Mouse (Mus musculus) megakaryocyte, adult 5-6 weeks (primary cell): ENCODE measurements around the gene Hoxa3. TPM values are rescaled to one million over a fixed set of nuclear protein-coding genes. Genes with fewer than 3 reads are reported as not detected.

Experiments
- ATAC-seq: 2 replicates; pipeline ENCODE4 v1.8.0; 2016; ENCODE audit warnings: mild to moderate bottlenecking, inconsistent platforms; ENCODE audit not compliant: poor library complexity, severe bottlenecking
- total RNA-seq, 2 experiments: library from RNA; stranded (forward) in 1 of 2; stranded (reverse) in 1 of 2; fragments of 153-499, 151-499 nt in 1 of 2; fragments of 221-1000, 200-1000 nt in 1 of 2; gene quantifications; 2 replicates each; pipeline versions ENCODE4 v1.2.3 to v1.2.4; 2015 to 2017

Hoxa3 gene
- total RNA-seq, 2 experiments from 2014 or later, result not detected

DNA sequence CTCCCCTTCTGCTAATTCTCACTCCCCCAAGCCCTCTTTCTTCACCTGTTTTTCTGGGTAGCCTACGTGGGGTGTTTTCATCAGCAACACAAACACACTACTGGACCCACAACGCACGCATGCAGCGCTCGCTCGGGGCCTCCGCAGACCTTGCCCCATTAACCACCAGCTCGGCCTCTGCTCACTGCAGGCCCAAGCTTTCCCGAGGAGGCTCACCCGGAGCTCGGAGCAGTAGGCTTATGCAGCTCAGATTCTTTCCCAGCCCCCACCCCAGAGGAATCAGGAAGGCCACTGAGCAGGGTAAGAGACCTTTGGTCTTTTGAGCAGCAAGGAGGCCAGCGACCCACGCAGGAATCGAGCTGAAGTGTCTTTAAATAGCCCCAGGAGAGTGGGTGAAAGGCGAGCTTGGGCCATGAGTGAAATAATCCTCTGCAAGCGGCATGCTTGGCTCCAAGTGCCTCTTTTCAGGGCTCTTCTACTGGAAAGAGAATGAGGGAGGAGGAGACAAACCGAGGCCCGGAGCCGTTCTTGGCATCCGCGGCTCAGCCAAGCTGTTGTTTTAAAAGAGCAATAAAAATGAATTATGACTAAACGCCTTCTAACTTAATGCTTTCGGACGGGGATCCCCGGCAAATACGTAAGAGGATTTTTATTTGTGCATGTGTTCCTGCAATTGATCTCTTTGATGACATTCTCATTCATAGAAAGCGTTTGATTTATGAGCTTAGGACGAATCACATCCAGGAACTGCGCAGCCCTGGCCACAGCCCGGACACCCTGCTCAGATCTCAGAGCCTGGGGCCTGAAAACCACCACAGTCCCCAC, 52.4 kb downstream of the Hoxa3 start:
- ATAC-seq, result no peak

DNA sequence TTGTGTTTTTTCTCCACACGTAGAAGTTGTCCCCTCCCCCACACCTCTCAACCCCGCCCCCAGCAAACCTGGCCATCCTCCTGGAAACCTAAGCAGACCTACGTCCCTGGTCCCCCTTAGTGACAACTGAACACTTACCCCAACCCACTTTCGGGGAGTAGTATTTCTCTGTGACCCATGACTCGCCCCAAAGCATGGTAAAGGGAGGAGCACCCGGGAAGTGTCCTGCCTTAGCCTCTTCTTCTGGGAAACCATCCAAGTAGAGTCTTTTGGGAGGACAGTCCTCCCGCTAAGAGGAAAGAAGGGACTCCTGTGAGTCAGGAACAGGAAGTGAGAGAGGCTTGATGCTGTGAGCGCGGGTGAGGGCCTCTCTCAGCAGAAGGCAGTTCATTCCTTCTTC, 53.2 kb downstream of the Hoxa3 start:
- ATAC-seq, result peak; percentile 48

DNA sequence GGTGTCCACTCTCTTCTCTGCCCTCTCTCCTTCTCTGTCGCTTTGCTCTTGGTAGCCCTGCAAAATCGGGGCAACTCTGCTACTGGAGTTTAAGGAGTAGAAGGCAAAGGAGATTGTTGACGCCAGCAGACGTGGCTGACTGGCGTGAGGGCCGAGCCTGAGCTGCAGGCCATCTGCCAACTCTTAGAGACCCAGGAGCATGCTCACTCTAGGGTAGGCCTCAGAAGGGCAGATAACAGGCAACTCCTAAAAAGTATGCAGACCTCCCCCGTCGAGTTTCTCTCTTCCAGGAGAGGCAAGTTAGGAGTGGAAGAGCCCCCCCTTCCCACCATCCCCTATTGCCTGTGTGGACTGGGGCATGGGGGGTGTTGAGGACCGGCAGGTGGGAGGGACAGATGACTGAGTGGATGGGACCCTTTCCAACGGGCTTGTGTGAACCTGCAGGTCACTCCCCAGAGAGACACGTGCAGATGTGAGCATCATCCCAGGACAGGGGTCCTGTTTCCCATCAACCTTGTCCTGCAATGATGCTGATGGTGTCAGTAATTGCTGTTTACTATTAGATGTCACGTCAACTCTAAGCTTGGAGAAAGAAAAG, 53.9 kb downstream of the Hoxa3 start:
- no peak for ATAC-seq

DNA sequence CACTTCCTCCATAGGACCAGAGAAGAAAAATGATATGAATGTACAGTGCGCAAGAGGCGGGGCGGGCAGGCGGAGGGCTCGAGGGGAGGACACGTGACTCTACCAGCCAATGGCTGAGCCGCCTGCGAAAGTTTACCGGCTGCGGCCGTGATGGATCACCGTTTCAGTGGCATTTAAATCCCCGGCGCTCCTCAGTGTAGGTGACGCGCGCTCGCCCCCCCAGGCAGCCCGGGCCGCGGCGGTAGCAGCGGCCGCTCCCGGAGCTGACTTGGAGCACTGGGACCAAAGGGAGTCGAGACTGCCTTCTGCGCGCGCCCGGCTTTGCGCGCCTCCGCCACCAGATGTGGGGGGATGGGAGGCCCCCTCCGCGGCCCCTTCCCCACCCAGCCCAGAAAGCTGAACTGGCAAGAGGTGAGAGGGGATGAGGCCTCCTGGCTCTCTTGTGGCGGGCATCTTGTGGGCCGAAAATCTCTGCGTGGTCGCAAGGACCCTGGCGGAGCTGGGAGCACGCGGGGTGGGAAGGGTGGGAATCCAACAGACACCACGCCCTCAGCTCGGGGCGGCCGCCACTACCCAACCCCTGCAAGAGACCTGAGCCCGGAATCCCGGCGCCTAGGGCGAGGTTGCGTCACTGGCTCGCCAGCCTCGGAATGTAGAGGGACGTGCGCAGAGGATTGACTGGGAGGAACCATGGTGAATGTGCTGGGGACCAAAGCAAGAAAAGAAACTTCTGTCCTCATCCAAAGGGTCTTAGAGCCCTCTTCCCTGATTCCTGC, 54.7 kb downstream of the Hoxa3 start, which contains the start of gene Hoxa1:
Gene Hoxa1, minus strand, starts transcription at position 42 of the 776 bp plus-strand sequence.
- ATAC-seq, result peak; percentile 93

DNA sequence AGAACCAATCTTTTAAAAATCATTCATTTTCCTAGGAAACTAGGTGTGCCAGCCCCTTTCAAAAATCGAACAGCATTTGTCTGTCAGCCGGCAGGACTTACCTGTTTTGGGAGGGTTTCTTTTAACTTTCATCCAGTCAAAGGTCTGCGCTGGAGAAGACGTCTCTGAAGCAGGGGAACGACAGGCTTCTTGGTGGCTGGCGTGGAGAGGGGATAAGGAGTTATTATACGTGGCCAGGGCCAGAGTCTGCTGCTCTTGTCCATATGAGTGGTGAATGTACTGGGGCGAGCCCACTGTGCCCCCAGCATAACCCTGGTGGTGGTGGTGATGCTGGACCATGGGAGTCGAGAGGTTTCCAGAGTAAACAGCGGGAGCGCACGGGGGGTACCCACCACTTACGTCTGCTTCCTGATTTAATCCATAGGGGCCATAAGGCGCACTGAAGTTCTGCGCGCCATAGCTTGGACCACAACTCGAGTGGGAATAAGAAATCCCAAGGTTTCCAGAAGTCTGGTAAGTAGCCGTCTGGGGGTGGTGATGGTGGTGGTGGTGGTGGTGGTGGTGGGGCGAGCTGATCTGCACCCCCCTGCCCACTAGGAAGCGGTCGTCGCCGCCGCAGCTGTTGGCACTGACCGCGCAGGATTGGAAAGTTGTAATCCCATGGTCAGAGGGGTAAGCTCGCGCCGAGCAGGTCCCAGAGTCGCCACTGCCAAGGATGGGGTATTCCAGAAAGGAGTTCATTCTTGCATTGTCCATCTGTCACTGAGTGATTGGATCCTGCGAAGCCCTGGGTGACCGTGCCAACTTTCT, 55.5 kb downstream of the Hoxa3 start:
- 0 out of 2 replicates have a peak, but pooled peaks have one; percentile 5 for ATAC-seq

DNA sequence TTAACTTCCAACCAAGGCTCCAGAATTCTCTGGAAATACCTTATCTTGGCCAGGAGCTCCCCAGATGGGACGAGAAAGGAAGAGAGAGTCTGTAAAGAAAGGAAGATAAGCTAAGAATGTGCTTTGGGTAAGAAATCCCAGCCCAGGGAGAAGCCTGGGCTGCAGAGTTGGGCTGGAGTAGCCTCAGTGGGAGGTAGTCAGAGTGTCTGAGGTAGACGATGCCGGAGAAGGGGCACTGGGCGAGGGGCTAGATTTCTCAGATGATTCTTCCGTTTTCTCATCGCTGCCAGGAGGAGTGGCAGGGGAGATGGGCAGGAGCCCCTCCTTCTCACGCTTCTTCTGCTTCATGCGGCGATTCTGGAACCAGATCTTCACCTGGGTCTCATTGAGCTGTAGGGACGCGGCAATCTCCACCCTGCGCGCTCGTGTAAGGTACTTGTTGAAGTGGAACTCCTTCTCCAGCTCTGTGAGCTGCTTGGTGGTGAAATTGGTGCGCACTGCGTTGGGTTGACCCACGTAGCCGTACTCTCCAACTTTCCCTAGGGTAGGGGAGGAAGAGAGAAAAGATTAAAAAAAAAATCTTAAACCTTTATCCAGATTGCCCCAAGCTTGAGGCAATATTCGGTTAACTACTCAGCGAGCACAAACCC, 56.5 kb downstream of the Hoxa3 start:
- no peak for ATAC-seq

DNA sequence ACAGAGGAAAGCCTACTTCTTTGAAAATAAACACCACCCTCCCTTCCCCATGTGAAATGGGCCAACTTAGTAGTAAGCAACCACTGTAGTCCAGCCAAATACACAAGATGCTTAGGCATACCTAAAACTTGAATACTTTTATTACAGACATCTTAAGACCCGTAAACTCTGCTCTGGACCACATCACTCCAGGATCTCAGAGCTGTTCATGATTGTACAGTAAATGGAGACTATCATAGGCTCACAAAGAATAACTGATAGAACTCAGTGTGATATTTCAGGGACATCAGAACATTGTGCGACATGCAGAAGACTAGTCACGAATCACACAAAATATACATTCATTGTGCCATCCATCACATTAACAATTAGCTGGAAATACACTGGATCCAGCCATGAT, 57.7 kb downstream of the Hoxa3 start:
- no peak for ATAC-seq

DNA sequence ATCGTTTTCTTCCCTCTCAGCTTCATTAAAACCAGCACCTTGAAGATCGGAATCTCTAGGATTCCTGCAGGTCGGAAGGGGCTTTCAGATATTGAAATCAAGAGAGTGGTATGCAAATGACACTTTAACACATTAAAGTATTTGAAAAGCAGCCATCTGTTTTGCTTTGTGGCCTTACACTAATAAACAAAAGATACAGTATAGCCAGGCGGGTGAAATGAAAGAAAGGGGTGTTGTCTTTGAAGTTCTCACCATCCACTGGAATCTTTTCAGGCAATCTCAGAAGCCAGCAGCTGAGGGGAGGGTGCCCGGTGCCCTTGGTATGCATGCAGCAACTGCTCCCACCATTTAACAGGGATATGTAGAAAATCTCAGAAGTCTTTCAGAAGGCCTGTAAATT, 59.1 kb downstream of the Hoxa3 start:
- ATAC-seq, result no peak

DNA sequence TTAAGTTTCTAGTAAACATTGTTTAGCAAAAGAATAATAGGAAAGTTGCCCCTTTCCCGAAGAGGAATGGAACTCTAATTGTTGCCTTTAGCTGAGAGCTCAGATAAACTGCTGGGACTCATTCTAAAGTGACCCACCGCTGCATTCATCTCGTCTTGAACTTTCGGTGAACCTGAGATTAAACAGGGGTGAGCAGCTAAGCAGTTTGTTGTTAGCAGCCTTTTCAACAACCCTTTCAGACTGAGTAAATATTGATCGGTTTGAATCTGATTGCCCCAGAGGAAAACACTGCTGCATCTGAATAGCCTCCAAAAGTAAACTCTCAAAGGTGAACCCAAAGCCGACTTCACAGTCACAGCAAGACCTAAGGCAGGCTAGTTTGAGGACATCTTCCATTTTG, 59.9 kb downstream of the Hoxa3 start:
- ATAC-seq, result no peak

DNA sequence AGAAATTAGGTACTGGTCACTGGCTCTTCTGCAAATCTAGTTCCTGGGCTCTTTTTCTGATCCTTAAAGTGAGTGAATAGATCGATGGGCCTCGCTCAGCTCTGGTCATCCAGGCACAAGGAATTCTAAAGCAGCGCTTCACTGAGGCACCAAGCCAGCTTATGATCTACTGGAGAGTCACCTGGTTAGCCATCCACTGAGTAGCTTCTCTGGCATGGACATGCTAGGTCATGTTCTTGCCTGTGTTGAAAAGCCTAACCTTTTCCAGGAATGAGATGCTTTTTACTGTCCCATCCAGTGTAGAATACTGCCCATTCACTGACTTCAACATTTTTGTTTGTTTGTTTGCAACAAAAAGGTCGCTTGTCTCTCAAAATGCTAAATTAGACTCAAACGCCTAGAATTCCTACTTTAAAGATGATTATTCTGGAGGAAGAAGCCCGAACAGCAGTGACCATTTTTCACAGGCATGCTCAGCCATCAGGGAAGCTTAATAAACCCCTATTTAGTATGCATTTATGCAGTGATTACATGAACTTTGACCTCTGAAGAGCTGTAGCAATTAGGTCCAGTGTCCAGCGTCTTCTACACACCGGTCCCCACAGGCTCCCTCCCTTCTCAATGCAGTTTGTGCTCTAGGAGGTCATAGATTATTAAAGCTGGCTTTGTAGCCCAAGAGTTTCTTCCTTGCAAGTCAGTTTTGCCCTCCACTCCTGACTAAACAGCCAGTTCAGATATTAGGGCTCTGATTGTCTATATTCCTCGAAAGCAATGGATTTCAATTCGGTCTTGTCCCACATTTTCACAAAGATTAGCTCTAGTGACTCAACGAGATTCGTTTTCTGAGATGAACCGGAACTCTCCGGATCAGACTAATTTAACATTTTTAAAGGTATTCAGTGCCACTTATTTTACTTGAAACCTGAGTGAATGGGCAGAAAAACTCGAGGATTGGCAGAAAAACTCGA, 60.6 kb downstream of the Hoxa3 start:
- ATAC-seq, result no peak

DNA sequence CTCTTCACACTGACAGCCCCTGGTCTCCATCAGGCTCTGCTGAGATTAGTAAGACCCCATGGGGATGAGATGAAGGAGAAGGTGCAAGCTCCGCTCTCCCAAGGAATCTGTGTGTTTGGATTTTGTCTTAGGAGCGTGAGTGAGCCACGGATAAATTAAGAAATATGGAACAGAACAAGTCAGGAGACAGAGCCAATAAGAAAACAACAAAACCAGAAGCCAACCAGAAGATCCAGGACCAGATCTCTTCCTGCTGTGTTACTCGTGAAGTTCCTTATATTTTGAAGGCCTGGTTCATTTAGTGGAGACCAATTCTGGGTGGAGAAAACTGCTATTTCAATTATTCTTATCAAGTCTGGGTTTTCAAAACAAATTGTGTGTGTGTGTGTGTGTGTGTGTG, 61.6 kb downstream of the Hoxa3 start:
- ATAC-seq, result no peak

DNA sequence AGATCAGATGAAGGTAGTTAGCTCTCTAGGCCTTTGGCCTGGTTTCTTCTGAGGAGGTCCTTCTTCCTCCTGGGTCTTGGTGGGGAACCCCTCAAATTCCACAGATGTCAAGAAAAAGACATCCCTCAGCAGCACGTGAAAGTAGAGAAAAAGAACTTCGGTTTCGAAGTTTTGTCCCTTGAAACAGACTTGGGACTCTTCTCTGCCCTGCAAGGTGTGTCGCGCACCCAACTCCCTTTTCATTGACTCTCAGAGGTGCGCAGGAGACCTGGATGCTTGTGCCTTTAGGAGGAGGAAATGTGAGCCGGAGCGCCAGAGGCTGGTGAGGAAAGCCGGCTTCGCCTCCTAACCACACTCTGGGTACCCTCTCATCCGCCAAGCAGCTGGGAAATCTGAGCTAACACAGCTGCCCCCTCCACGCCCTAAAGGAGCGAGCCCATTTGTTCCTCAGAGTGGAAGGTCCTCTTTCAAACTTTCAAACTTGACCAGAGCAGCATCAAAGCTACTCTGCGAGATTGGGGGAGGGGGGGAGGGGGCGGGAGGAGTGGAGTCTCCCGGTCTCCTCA, 62.7 kb downstream of the Hoxa3 start:
- no peak for ATAC-seq

DNA sequence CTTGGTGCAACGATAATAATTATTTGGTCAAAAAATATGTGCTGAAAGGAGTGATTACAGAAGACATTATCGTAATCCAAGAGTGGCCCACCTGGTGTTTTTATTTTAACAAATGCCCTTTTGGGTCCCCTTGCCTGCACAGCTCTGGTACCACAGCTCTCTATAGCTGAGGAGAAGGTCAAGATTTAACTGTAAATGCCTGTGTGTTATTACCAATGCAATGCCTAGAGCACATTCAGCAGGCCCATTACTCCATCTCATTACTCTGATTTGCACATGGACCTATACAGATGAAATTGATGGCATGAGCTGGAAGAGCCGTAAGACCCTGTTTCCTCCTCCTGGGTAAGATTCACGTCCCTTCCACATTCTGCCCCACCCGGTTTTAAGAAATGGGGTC, 74.0 kb downstream of the Hoxa3 start:
- ATAC-seq, result no peak

DNA sequence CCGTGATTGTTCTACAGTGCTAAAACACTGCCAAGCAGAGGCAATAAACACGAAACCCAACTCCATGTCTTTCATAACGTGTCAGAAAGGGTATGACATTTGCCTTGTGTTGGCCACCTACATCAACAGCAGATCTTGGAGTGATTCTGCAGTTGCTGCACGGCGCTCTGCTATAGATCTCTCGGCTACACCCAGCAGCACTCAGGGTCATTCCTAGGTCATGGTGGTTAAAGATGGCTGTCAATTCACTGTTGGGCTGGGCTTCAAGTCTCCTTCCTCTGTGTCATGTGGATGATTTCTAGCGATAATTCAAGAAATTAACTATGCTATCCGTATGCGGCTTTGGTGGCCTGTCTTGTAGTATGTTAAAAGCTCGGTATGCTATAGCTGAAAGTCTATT, 74.6 kb downstream of the Hoxa3 start:
- no peak for ATAC-seq

DNA sequence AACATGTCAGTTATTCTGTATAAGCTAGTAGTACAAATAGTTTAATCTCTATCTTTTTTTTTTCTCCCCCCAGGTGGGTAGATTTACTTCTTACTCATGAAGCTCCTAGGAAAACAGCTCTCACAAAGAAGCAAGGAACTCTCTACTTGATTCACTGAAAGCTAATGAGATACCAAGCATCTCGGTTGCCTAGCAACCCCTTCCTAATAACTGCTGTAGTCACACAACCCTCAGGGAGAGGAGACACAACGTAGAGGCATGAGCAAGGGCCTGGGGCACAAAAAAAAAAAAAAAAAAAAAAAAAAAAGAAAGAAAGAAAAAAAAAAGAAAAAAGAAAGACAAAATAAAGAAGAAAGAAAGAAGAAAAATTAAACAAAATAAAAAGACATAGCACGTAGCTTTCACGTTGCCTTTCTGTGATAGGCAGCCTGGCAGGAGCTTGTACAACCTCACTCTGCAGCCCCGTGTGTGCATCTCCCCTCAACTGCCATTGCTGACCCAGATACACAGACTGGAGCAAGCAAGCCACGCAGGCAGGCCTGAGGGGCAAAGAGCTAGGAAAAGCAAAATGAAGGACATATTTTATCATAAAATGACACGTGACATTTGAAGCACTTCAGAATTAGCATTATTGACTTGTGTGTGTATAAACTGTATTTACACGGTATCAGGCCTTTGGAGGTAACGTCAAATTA, 75.1 kb downstream of the Hoxa3 start:
- no peak for ATAC-seq

DNA sequence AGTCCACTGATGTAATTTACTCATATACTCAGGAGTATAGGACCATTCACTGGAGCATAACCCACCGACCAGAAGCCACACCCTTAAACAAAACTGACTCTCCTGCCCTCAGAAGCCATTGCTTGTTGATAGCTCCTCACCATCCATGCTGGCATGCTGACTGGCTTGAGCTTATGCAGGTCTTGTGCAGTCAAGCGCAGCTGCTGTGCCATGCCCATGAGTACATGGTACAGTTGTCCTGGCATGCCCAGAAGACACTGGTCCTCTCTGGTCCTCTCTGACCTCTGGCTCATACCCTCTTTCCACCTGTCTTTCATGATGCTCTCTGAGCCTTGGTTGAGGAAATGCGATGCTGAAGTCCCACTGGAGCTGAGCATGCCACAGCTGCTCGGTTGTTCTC, 89.5 kb downstream of the Hoxa3 start:
- ATAC-seq, result no peak

DNA sequence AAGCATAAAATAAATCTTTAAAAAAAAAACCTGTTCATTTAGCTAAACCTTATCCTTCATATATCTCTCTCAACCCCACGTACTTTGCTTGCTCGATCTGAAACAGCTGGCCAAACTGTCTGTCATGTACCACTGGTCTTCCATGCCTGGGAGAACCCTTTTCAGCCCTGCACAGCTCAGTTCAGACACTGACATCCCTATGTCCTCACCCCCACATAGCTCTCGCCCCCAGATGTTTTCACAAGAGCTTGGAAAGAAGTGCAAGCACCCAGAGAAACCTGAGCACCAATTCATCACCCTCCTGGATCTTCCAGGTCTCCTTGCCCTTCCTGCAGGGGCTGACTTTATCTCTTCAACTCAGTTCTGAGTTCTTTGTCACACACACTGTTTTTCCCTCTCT, 92.0 kb downstream of the Hoxa3 start:
- no peak for ATAC-seq
